Mouse (Mus musculus) spleen, adult 2 months (tissue): Measurements from ENCODE around the gene Acat2.

Experiments used
- CTCF ChIP-seq: fragments of 200-500 bp; IDR thresholded peaks from 2 replicates; pipeline ENCODE4 v1.5.1; 2011; ENCODE audit warnings: mild to moderate bottlenecking, inconsistent platforms; ENCODE audit not compliant: insufficient read depth, insufficient read length, insufficient replicate concordance; ENCODE audit errors: extremely low read depth
- POLR2A ChIP-seq: fragments of 200-500 bp; IDR thresholded peaks from 2 replicates; pipeline ENCODE4 v1.6.1; 2011; ENCODE audit warnings: low read depth, low read length, inconsistent platforms

- TF ChIP-seq CTCF, result no peak
- TF ChIP-seq POLR2A, result no peak
Observed at GRCm38 (mm10) chr17:12937412-12937970, 23.1 kb downstream of the Acat2 start.
